Mouse (Mus musculus) layer of hippocampus, adult 9-11 months (tissue): Measurements from ENCODE around the gene Trip6.

ENCODE experiments used
- DNase-seq: peaks from one replicate; pipeline ENCODE4 v3.0.0; 2022

Gene Trip6

GRCm38 (mm10) chr5:137338256-137338655 is 24.1 kb upstream of the Trip6 start:
- DNase-seq = peak; percentile 93

GRCm38 (mm10) chr5:137337190-137337589 is 23.0 kb upstream of the Trip6 start:
- DNase-seq = no peak

GRCm38 (mm10) chr5:137335066-137335465 is 20.9 kb upstream of the Trip6 start:
- DNase-seq = no peak

GRCm38 (mm10) chr5:137334317-137334716 is 20.1 kb upstream of the Trip6 start:
- no peak for DNase-seq

- peak; percentile 95 for DNase-seq
Observed at GRCm38 (mm10) chr5:137333512-137334174, 19.4 kb upstream of the Trip6 start, which contains the start of gene Slc12a9. Slc12a9 (minus strand) TSS chr5:137333597.

GRCm38 (mm10) chr5:137332857-137333511 is 18.8 kb upstream of the Trip6 start:
- no peak for DNase-seq

GRCm38 (mm10) chr5:137330910-137331309 is 16.7 kb upstream of the Trip6 start:
- no peak for DNase-seq

- DNase-seq = no peak
Observed at GRCm38 (mm10) chr5:137320996-137321395, 6.8 kb upstream of the Trip6 start.

- DNase-seq = no peak
Observed at GRCm38 (mm10) chr5:137318570-137318969, 4.4 kb upstream of the Trip6 start.

GRCm38 (mm10) chr5:137317361-137317760 is 3.2 kb upstream of the Trip6 start:
- DNase-seq = no peak

- DNase-seq = no peak
Observed at GRCm38 (mm10) chr5:137315084-137315903, 1.1 kb upstream of the Trip6 start.

- no peak for DNase-seq
Observed at GRCm38 (mm10) chr5:137313466-137314192, 575 bp downstream of the Trip6 start.

GRCm38 (mm10) chr5:137308356-137308755 is 5.8 kb downstream of the Trip6 start:
- DNase-seq = no peak

- DNase-seq = peak; percentile 93
Observed at GRCm38 (mm10) chr5:137307071-137307912, 6.9 kb downstream of the Trip6 start, which contains the start of gene Srrt. Srrt (minus strand) TSS chr5:137307674.

GRCm38 (mm10) chr5:137306439-137307005 is 7.7 kb downstream of the Trip6 start:
- DNase-seq = no peak

- DNase-seq = no peak
Observed at GRCm38 (mm10) chr5:137305822-137306221, 8.4 kb downstream of the Trip6 start.

- no peak for DNase-seq
Observed at GRCm38 (mm10) chr5:137304816-137305215, 9.4 kb downstream of the Trip6 start.

- no peak for DNase-seq
Observed at GRCm38 (mm10) chr5:137304165-137304564, 10.0 kb downstream of the Trip6 start.

- no peak for DNase-seq
Observed at GRCm38 (mm10) chr5:137303609-137304008, 10.6 kb downstream of the Trip6 start.

GRCm38 (mm10) chr5:137301253-137301652 is 13.0 kb downstream of the Trip6 start:
- no peak for DNase-seq

GRCm38 (mm10) chr5:137299240-137299639 is 15.0 kb downstream of the Trip6 start:
- no peak for DNase-seq

GRCm38 (mm10) chr5:137297126-137297525 is 17.1 kb downstream of the Trip6 start:
- no peak for DNase-seq
